Mouse (Mus musculus): ENCODE measurements around the gene Frmpd1.

GRCm38 (mm10) chr4:45165955-45166354 is 18.7 kb upstream of the Frmpd1 start:
- no peak for TF ChIP-seq CTCF (IDR thresholded peaks at IDR 0.05; ENCODE audit: extremely low read depth, insufficient read length, insufficient replicate concordance, low read depth, low read length)
- no peak for TF ChIP-seq POLR2A (IDR thresholded peaks at IDR 0.05; ENCODE audit: low read depth, low read length)

Measured in small intestine, adult 2 months (tissue).